Mouse (Mus musculus) T-cell, adult 66 days (primary cell): ENCODE data around the gene Ppp1r21. TPM values are rescaled to one million over a fixed set of nuclear protein-coding genes. Genes with fewer than 3 reads are reported as not detected.

Experiments
- total RNA-seq, 2 experiments: library from RNA; stranded (reverse); gene quantifications; 3 replicates in 1 of 2; 4 replicates in 1 of 2; pipeline ENCODE4 v1.2.4; 2023

Ppp1r21 gene
- 10 to 100 TPM; 58.7 to 66.9 TPM for total RNA-seq

DNA sequence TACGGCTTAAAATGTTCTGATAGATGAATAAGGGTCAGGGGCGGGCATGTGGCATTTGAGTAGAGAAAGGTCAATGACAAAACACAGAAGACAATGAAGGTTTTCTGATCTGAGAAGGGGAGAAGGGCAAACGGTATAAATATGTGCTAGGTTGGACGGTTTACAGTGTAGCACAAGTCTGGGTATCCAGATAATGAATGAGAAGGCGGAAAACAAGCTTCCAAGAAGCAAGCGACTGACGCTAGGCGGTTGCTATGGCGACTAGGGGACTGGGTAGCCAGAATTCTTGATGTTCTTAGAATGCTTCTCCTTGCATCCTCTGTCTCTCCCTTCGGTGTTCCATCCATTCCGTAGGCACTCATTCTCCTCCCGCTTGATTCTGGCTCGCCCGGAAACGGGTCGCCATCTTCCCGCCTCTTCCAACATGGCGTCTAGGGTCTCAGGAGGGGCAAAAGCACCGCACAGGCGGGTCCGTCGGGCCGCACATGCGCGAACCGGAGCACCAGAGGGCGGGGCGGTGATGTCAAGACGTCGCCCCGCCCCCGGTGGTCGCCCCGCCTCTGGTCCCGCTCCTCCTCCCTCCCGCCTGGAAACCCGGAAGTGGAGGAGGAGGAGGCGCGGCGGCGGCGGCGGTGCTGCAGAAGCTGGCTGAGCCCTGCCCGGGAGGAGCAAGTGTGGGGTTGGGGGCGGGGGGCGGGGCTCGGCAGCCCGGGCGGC lies at the start of gene Ppp1r21:
TSS of gene Ppp1r21 (plus strand) at position 600 of the 717 bp plus-strand sequence.

DNA sequence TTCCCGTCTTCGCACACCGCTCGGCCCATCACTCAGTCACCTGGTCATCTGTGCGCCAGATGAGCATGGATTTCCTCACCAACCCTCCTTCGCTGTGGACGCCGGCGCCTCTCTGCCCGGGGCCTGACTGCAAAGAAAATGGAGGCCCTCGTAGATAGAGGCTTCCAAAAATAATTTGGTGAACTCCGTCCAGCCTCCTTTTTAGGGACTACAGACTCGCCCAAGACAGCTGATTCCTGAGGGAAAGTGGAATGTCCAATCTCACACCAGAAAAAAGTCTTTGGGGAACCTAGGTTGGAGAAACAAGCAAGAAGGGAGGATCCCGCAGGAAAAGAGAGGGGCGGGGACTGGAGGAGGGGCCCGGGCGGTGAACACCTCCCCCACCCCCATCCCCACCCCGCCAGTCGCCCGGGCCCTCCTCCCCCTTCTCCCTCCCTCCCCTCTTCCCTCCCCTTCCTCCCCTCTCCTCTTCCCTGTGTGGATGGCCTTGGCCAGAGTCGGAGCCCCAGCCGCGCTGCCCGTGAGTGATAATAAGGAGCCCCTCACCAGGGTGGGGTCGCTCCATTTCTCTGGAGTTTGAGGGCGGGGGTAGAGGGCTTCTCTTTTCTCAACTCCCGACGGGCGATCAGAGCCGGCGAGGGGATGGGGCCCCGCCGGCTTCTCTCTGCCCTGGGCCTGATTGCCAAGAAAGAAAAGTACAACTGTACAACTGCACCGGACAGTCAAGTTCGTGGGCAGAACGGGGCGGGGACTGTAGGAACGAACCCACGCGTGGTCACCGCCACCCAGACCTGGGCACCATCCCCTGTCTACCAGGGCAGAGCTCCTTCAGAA lies 67.5 kb downstream of the Ppp1r21 start, which contains the start of gene Ston1:
TSS of gene Ston1 (plus strand) at position 463 of the 834 bp plus-strand sequence.

Other genes starting within 250 kb of the Ppp1r21 start
- 10 to 100 TPM; 55.8 to 57.3 TPM for gene Foxn2, start 89.4 kb upstream of the Ppp1r21 start, total RNA-seq
- 1 to 10 TPM; 1.3 to 4.9 TPM for gene Ston1, start 67.6 kb downstream of the Ppp1r21 start, total RNA-seq
- not detected for gene Gtf2a1l, start 138.5 kb downstream of the Ppp1r21 start, total RNA-seq